Mouse (Mus musculus): Measurements from ENCODE around the gene Rhbdf2. TPM values are rescaled to one million over a fixed set of nuclear protein-coding genes. Genes with fewer than 3 reads are reported as not detected.
"Not testable (repeated sequence)": the region's sequence is repeated elsewhere in the genome, so short reads cannot be mapped to it uniquely, and the experiment has no call there.

Rhbdf2 gene
- polyA plus RNA-seq, 1 experiment from 2014 or later = 0.77 TPM

DNA sequence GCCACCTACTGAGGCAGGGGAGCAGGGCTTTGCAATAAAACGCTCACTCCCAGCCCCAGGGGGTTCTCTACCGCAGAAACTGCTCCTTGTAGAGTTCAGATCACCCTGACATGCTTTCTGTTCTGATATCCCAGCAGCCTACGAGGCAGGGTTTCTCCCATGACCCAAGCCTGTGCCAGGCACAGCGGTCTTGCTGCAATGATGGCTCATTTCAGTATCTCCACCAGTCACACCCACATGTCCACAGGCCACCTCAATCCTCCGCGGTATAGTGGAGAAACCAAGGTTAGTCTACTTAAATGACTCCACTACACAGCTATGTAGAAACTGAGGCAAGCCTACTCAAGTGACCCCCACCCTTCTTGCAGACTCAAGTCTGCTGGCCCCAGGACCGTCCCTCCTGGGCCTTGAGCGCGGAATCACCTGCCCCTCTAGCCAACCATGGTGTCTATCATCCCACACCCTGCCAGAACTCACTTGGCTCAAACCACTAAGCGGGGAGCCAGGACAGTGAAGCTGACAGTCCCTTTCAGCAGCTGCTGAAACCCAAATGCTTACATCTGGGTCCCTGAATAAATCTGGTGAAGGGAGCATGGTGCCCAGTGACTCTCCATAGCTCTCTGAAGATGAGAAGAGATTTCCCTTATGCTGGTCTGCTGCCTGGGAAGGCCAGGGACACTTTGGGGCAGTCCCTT is 6.1 kb downstream of the Rhbdf2 start:
- Histone ChIP-seq H3K36me3 (no peaks in the 10 kb centered on the region), H3K27me3 (peaks cover 38% of the 10 kb centered on the region), H3K9me3 (no peaks in the 10 kb centered on the region), H3K27ac (no peak overlapping the region), H3K4me3 (replicated peaks) (no peak overlapping the region), H3K9ac (replicated peaks) (no peak overlapping the region), H3K4me2 (replicated peaks) (no peak overlapping the region), H3K4me1 (replicated peaks) (peaks cover 23% of the 10 kb centered on the region)
- 82% methylated on average over 10 of the region's 10 CpGs for WGBS
- ATAC-seq = no peak

DNA sequence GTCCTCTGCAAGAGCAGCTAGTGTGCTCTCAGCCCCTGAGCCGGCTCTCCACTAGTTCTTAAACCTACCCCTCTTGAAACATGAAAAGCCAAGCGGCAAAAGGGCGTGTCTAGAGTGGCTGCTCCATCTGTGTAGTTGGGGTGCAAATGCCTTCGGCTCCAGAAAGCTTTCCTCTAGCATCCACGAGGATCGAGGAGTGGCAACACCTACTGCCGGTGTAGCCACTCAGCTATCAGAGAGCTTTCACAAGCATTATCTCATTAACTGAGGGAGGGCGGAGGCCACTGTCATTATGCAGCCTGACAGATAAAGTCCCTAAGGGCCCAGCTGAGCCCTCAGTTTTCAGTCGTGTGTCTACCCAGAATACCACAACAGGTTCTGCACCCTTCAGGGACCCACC is 6.7 kb downstream of the Rhbdf2 start:
- no peak for ATAC-seq
- no peaks in the 10 kb centered on the region for H3K9me3 ChIP-seq
- H3K4me1 ChIP-seq (replicated peaks) = peaks cover 23% of the 10 kb centered on the region
- no peak overlapping the region for H3K4me3 ChIP-seq (replicated peaks)
- H3K27me3 ChIP-seq = peaks cover 33% of the 10 kb centered on the region
- H3K27ac ChIP-seq = no peak overlapping the region
- H3K4me2 ChIP-seq (replicated peaks) = no peak overlapping the region
- 43% methylated on average over 9 of the region's 9 CpGs for WGBS
- H3K36me3 ChIP-seq = no peaks in the 10 kb centered on the region
- H3K9ac ChIP-seq (replicated peaks) = no peak overlapping the region

DNA sequence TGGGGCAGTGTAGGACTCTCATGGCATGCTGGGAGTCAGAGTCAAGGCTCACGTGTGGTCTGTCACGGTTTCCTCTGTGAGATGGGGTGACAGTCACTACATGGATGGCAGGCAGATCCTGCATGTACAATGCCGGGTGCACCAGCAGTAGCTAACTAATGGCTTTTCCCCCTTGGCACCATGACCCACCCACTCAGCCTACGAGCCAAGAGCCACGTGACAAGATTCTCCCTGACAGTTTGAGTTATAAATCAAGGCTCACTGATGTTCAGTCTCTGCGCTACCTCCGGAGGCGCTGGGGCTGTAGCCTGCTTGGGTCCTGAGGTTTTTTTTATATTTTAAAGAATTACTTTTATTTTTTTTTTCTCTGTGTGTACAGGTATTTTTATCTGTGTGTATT is 7.3 kb downstream of the Rhbdf2 start:
- H3K4me3 ChIP-seq (replicated peaks) = no peak overlapping the region

DNA sequence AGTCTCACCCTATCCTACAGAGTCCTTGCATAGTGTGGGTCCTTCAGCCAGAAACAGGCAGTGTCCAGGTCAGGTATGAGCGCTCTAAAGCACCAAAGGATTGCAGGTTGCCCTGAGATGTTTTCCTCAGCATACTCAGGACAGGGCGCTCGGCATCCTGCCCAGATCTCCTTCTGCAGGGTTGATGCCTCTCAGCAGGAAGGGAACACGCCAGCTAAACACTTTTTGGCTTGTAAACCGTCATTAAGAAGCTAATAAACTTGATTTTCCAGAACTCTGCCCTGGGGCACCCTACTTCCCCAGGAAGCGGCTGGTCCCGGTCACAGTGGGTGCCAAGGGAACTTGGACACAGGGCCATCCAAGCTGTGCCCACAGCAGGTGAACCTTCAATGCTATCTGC is 7.7 kb downstream of the Rhbdf2 start:
- no peak overlapping the region for H3K27ac ChIP-seq
- no peak overlapping the region for H3K4me3 ChIP-seq (replicated peaks)
- no peaks in the 10 kb centered on the region for H3K36me3 ChIP-seq
- H3K27me3 ChIP-seq = peaks cover 24% of the 10 kb centered on the region
- 92% methylated on average over 7 of the region's 7 CpGs for WGBS
- no peak overlapping the region for H3K9ac ChIP-seq (replicated peaks)
- ATAC-seq = no peak
- H3K9me3 ChIP-seq = no peaks in the 10 kb centered on the region
- H3K4me1 ChIP-seq (replicated peaks) = peaks cover 18% of the 10 kb centered on the region
- no peak overlapping the region for H3K4me2 ChIP-seq (replicated peaks)

More for the DNA sequence above, 7.3 kb downstream of the Rhbdf2 start:
- Histone ChIP-seq H3K9me3 (no peaks in the 10 kb centered on the region), H3K4me2 (replicated peaks) (no peak overlapping the region), H3K36me3 (no peaks in the 10 kb centered on the region), H3K27me3 (peaks cover 28% of the 10 kb centered on the region), H3K27ac (no peak overlapping the region), H3K9ac (replicated peaks) (no peak overlapping the region), H3K4me1 (replicated peaks) (peaks cover 22% of the 10 kb centered on the region)
- 85% methylated on average over 8 of the region's 8 CpGs for WGBS
- ATAC-seq = no peak

DNA sequence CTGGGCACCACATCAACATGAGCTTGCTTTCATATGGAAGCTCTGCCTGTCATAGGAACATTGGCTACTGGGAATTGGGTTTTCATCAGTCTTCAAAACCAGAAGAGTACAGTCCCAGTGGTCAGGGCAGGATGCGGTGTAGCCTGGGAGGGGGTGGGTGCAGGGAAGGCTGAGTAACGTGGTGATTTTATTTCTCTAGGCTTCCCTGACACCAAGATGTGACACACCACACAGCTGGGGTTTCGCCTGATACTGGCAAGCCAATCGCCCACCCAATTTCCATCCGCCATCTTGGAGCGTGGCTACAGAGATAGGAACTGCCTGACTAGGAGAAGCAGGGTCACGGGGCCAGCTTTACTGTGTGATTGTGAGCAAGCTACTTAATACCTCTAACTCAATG is 8.2 kb downstream of the Rhbdf2 start:
- H3K27ac ChIP-seq = no peak overlapping the region
- peaks cover 19% of the 10 kb centered on the region for H3K27me3 ChIP-seq
- no peak overlapping the region for H3K4me3 ChIP-seq (replicated peaks)
- no peak overlapping the region for H3K4me2 ChIP-seq (replicated peaks)
- H3K4me1 ChIP-seq (replicated peaks) = peaks cover 13% of the 10 kb centered on the region
- H3K9ac ChIP-seq (replicated peaks) = no peak overlapping the region
- H3K36me3 ChIP-seq = no peaks in the 10 kb centered on the region
- no peaks in the 10 kb centered on the region for H3K9me3 ChIP-seq
- ATAC-seq = no peak
- 88% methylated on average over 7 of the region's 7 CpGs for WGBS

DNA sequence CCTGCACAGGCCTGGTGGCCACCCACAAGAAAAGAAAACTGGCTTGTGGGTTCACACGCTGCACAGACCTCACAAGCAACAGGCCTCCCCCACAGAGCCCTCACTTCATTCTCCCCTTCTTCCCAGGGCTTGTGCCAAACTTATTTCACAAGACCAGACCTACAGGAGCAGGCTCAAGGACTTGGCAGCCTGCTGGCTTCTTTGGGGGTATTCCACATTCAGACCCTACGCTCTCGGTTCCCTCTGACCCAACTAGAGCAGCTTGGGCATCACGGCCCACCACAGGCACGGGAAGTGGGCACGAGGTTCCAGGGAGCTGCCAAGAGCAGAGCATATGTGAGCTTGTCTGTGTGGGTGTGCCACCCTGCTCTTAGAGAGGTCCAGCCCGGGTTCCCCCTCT is 9.2 kb downstream of the Rhbdf2 start:
- H3K4me3 ChIP-seq (replicated peaks) = no peak overlapping the region
- no peak for ATAC-seq
- 91% methylated on average over 7 of the region's 7 CpGs for WGBS
- H3K9ac ChIP-seq (replicated peaks) = no peak overlapping the region
- H3K27ac ChIP-seq = no peak overlapping the region
- peaks cover 9% of the 10 kb centered on the region for H3K27me3 ChIP-seq
- H3K36me3 ChIP-seq = no peaks in the 10 kb centered on the region
- H3K4me2 ChIP-seq (replicated peaks) = no peak overlapping the region
- no peaks in the 10 kb centered on the region for H3K9me3 ChIP-seq
- H3K4me1 ChIP-seq (replicated peaks) = peaks cover 10% of the 10 kb centered on the region

DNA sequence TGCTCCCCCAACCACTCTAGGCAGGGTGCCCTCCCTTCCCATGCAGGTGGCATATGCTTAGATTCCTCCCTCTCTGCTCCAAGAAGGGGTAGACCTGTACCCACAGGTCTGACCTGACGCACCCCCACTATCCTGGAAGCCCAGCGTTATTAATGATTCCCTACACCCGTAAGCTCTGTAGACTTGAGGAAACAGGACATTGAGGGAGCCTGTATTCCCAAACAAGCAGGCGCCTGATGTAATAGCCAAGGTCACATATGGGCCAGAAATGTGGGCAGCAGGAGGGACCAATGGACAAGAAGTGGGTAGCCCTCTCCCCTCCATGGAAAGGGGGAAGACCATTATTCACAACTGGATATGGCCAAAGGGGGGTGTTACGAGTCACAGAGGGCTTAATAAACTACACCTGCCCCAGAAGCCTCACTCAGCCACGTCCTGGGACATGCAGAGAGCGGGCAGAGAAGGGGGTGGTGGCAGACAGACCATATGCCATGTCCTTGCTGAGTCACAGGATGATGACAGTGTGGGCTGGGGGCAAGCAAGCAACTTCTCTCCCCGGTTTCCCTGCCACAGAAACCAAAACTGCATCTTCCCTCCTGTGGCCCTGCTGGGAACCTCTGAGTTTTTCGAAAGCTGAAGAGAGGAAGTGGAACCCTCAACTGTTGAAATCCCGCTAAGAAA is 10.2 kb downstream of the Rhbdf2 start:
- 81% methylated on average over 10 of the region's 10 CpGs for WGBS

DNA sequence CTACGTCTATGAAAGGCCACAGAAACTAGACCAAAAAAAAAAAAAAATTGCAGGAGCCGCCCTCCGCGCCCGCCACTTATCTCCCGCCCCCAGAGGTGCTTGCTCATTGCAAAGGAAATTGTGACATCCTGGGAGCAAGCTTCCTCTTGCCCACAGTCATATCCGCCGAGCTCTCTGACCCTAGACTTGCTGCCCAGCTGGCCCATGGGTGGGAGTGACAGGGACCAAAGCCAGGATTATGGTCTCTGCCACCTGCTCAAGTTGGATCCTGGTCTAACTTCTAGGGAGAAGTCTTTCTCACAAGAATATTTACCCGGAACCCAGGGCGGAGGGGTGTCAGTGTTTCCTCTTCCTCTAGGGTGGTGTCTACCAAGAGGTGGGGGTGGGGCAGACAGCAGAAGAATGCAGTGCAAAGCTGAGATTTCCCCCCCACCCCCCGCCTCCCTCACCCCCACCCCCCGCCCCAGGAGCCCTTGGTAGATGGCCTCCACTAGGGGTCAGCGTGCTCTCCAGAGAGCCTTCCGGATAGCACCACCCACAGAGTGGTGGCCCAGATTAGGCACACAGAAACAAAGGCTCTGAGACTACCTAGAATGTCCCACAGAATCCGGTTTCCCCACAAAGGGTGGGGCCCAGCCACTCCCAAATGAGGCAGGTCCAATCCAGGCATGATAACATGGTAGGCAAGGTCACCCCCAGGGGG is 10.9 kb downstream of the Rhbdf2 start:
- no peak for ATAC-seq
- H3K27ac ChIP-seq = no peak overlapping the region
- 60% methylated on average over 15 of the region's 15 CpGs for WGBS

More for the DNA sequence above, 10.2 kb downstream of the Rhbdf2 start:
- no peak overlapping the region for H3K27ac ChIP-seq
- no peak for ATAC-seq
- H3K4me1 ChIP-seq (replicated peaks) = peaks cover 10% of the 10 kb centered on the region
- no peaks in the 10 kb centered on the region for H3K36me3 ChIP-seq
- H3K27me3 ChIP-seq = no peaks in the 10 kb centered on the region; the same call in 1 of the 2 replicates
- no peaks in the 10 kb centered on the region for H3K9me3 ChIP-seq
- no peak overlapping the region for H3K9ac ChIP-seq (replicated peaks)
- no peak overlapping the region for H3K4me3 ChIP-seq (replicated peaks)
- no peak overlapping the region for H3K4me2 ChIP-seq (replicated peaks)

DNA sequence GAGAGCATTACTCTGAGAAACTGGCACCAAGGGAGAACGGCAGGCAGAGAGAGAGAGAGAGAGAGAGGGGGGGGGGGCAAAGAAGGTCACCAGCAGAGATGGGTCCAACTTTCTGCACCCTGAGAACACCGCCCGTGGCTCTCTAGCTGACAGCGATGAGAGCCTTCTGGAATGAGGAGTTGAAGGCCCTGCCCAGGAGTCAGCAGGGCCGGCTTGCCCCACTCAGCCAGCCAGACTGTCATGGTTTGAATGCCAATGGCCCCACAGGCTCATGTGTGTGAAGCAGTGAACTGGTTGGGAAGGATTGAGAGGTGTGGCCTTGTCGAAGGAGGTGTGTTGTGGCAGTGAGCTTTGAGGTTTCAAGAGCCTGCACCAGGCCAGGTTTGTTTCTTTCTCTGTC is 13.6 kb downstream of the Rhbdf2 start:
- Histone ChIP-seq H3K4me3 (replicated peaks) (no peak overlapping the region), H3K4me1 (replicated peaks) (no peaks in the 10 kb centered on the region; the same call in 1 of the 2 replicates), H3K9ac (replicated peaks) (no peak overlapping the region), H3K27me3 (no peaks in the 10 kb centered on the region), H3K27ac (no peak overlapping the region), H3K9me3 (no peaks in the 10 kb centered on the region), H3K36me3 (no peaks in the 10 kb centered on the region), H3K4me2 (replicated peaks) (no peak overlapping the region)
- WGBS = 91% methylated on average over 6 of the region's 6 CpGs
- no peak for ATAC-seq

More for the DNA sequence above, 10.9 kb downstream of the Rhbdf2 start:
- H3K27me3 ChIP-seq = no peaks in the 10 kb centered on the region; the same call in 1 of the 2 replicates
- no peak overlapping the region for H3K9ac ChIP-seq (replicated peaks)
- no peaks in the 10 kb centered on the region for H3K9me3 ChIP-seq
- H3K4me3 ChIP-seq (replicated peaks) = no peak overlapping the region
- peaks cover 10% of the 10 kb centered on the region for H3K4me1 ChIP-seq (replicated peaks)
- no peak overlapping the region for H3K4me2 ChIP-seq (replicated peaks)
- H3K36me3 ChIP-seq = no peaks in the 10 kb centered on the region

DNA sequence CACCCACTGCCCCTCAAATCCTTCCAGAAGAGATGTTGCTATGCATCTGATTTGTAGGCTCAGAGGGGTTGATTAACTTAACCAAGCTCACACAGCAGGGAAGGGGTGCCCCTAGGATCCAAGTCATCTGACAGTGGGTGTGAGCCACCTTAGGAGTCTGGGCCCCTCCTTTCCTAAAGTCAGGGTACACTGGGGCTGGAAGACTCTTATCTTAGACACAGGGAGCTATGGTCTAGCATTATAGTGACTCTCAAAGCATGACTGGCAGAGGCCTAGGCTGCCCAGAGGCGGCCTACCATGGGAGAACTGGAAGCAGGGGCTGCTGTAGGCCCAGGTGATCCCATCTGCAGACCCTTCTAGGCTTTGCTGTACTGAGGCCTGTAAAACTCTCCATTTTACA is 14.3 kb downstream of the Rhbdf2 start:
- no peak overlapping the region for H3K4me3 ChIP-seq (replicated peaks)

DNA sequence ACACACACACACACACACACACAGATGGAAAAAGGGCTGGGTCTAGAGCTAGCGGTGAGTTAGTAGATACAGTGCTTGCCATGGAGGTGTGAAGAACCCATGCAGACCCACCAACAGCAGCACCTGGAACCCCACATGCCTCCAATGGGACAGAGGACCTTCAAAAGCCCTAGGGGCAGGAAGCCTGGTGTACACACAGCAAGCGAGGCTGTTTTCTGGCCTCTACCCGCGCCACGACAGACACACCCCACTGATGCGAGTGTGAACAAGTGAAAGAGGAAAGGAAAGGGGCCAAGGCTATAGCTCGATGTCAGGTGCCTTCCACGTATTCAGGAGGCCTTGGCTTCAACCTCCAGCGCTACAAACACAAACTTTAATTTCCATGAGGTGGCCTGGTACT is 14.9 kb downstream of the Rhbdf2 start:
- Histone ChIP-seq H3K4me3 (replicated peaks) (no peak overlapping the region), H3K9ac (replicated peaks) (no peak overlapping the region), H3K4me1 (replicated peaks) (no peaks in the 10 kb centered on the region; the same call in 1 of the 2 replicates), H3K4me2 (replicated peaks) (no peak overlapping the region), H3K9me3 (no peaks in the 10 kb centered on the region), H3K27ac (no peak overlapping the region), H3K36me3 (no peaks in the 10 kb centered on the region), H3K27me3 (no peaks in the 10 kb centered on the region)
- 92% methylated on average over 9 of the region's 9 CpGs for WGBS
- ATAC-seq = no peak

More for the DNA sequence above, 14.3 kb downstream of the Rhbdf2 start:
- Histone ChIP-seq H3K9ac (replicated peaks) (no peak overlapping the region), H3K9me3 (no peaks in the 10 kb centered on the region), H3K4me1 (replicated peaks) (no peaks in the 10 kb centered on the region; the same call in 1 of the 2 replicates), H3K4me2 (replicated peaks) (no peak overlapping the region), H3K36me3 (no peaks in the 10 kb centered on the region), H3K27me3 (no peaks in the 10 kb centered on the region), H3K27ac (no peak overlapping the region)
- ATAC-seq = no peak
- 83% methylated on average over 1 of the region's 1 CpGs for WGBS

DNA sequence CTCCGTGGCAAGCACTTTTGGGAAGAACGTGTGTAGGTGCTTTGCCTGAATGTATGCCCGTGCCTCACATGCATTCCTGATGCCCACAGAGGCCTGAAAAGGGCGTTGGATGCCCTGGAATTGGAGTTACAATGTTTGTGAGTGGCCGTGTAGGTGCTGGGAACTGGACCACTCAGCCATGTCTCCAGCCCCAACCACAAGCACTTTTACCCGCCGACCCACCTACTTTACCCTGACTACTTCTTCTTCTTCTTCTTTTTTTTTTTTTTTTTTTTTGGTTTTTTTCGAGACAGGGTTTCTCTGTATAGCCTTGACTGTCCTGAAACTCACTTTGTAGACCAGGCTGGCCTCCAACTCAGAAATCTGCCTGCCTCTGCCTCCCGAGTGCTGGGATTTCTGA is 15.7 kb downstream of the Rhbdf2 start:
- not testable (repeated sequence) for H3K9me3 ChIP-seq; H3K27ac ChIP-seq; H3K4me2 ChIP-seq (replicated peaks); H3K9ac ChIP-seq (replicated peaks); ATAC-seq; H3K27me3 ChIP-seq; H3K4me1 ChIP-seq (replicated peaks); H3K4me3 ChIP-seq (replicated peaks); H3K36me3 ChIP-seq
- 87% methylated on average over 8 of the region's 9 CpGs for WGBS
